Mouse (Mus musculus) lung, embryonic 16.5 days (tissue): ENCODE results near the gene Snrpb2. TPM values are rescaled to one million over a fixed set of nuclear protein-coding genes. Genes with fewer than 3 reads are reported as not detected.

Source experiments
- ATAC-seq: fragments of 200-750 bp; cut with Nextera tagmentation; 2 replicates; pipeline ENCODE4 v1.8.0; 2017; ENCODE audit warnings: low read depth, mild to moderate bottlenecking, moderate library complexity
- H3K27ac ChIP-seq: fragments of 300-500 bp; sonication (generic); 2 replicates; pipeline ENCODE4 v1.5.1; 2014; ENCODE audit warnings: mild to moderate bottlenecking, control low read depth, low read length
- H3K27me3 ChIP-seq: fragments of 300-500 bp; sonication (generic); 2 replicates; pipeline ENCODE4 v1.6.1; 2014; ENCODE audit warnings: low read depth, low read length, mixed read lengths; ENCODE audit not compliant: control insufficient read depth, insufficient read depth
- H3K36me3 ChIP-seq: fragments of 300-500 bp; sonication (generic); 2 replicates; pipeline ENCODE4 v1.6.1; 2014; ENCODE audit warnings: low read length; ENCODE audit not compliant: control insufficient read depth, insufficient read depth
- H3K4me1 ChIP-seq: fragments of 300-500 bp; sonication (generic); replicated peaks from 2 replicates; pipeline ENCODE4 v1.6.1; 2014; ENCODE audit warnings: low read length, mixed read lengths; ENCODE audit not compliant: control insufficient read depth, insufficient read depth
- H3K4me2 ChIP-seq: fragments of 300-500 bp; sonication (generic); 2 replicates; pipeline ENCODE4 v1.6.1; 2014; ENCODE audit warnings: low read depth, low read length, control low read depth
- H3K4me3 ChIP-seq: fragments of 300-500 bp; sonication (generic); 2 replicates; pipeline ENCODE4 v1.5.1; 2014; ENCODE audit warnings: mild to moderate bottlenecking, low read length, control low read depth
- H3K9ac ChIP-seq: fragments of 300-500 bp; sonication (generic); 2 replicates; pipeline ENCODE4 v1.6.1; 2014; ENCODE audit warnings: low read length, control low read depth
- H3K9me3 ChIP-seq: fragments of 300-500 bp; sonication (generic); 2 replicates; pipeline ENCODE4 v1.6.1; 2016; ENCODE audit warnings: low read length; ENCODE audit not compliant: control insufficient read depth
- WGBS: fragments of 180-500 bp; shearing (Covaris S2); extraction: QIAGEN DNeasy Blood & Tissue Kit; methylation state at CpG from one replicate; pipeline ENCODE4 v1.1.7; 2014; 5-methylcytosine and 5-hydroxymethylcytosine counted together
- polyA plus RNA-seq: library from polyadenylated mRNA; unstranded; fragments of >200 nt; fragmentation: Nextera tagmentation; extraction: Ambion mirVana; gene quantifications from 2 replicates; pipeline ENCODE4 v1.2.1, GENCODE M21; 2015

Gene Snrpb2
- 68.6 and 73.2 TPM in 2 replicates for polyA plus RNA-seq

- H3K27ac ChIP-seq, result no peak within 1 kb of the TSS; the same call in 1 of the 2 replicates
- H3K36me3 ChIP-seq, result no peaks in the 10 kb centered on the region
- under 1% methylated on average over 55 of the region's 55 CpGs for WGBS
- H3K27me3 ChIP-seq, result no peaks in the 10 kb centered on the region
- H3K9ac ChIP-seq, result peak within 1 kb of the TSS; percentile 83
- no peaks in the 10 kb centered on the region for H3K9me3 ChIP-seq
- H3K4me3 ChIP-seq, result peak within 1 kb of the TSS; percentile 76
- peak; percentile 97 for ATAC-seq
- peak within 1 kb of the TSS; percentile 70 for H3K4me2 ChIP-seq
- peaks cover 6% of the 10 kb centered on the region for H3K4me1 ChIP-seq
These were observed at the start of gene Snrpb2 for GRCm38 (mm10) chr2:143062812-143063792. Gene Snrpb2 (plus strand): TSS chr2:143063039.

- H3K9me3 ChIP-seq, result no peaks in the 10 kb centered on the region
- no peak overlapping the region for H3K9ac ChIP-seq
- 80% methylated on average over 5 of the region's 5 CpGs for WGBS
- H3K4me2 ChIP-seq, result no peak overlapping the region
- no peak overlapping the region for H3K4me3 ChIP-seq
- H3K27ac ChIP-seq, result no peak overlapping the region
- ATAC-seq, result no peak
- no peaks in the 10 kb centered on the region for H3K4me1 ChIP-seq
- H3K36me3 ChIP-seq, result no peaks in the 10 kb centered on the region
- H3K27me3 ChIP-seq, result no peaks in the 10 kb centered on the region
These were observed 49.8 kb upstream of the Snrpb2 start for GRCm38 (mm10) chr2:143013057-143013456.

GRCm38 (mm10) chr2:143018084-143018483 is 44.8 kb upstream of the Snrpb2 start:
- Histone ChIP-seq H3K9ac (no peak overlapping the region), H3K27me3 (no peaks in the 10 kb centered on the region), H3K9me3 (no peaks in the 10 kb centered on the region), H3K4me2 (no peak overlapping the region), H3K27ac (no peak overlapping the region), H3K4me3 (no peak overlapping the region), H3K4me1 (no peaks in the 10 kb centered on the region), H3K36me3 (no peaks in the 10 kb centered on the region)
- 91% methylated on average over 8 of the region's 8 CpGs for WGBS
- no peak for ATAC-seq

- Histone ChIP-seq H3K27ac (no peak overlapping the region), H3K4me1 (no peaks in the 10 kb centered on the region), H3K4me3 (no peak overlapping the region), H3K9me3 (no peaks in the 10 kb centered on the region), H3K4me2 (no peak overlapping the region), H3K36me3 (no peaks in the 10 kb centered on the region), H3K27me3 (no peaks in the 10 kb centered on the region), H3K9ac (no peak overlapping the region)
- ATAC-seq, result no peak
- 36% methylated on average over 5 of the region's 5 CpGs for WGBS
These were observed 44.2 kb upstream of the Snrpb2 start for GRCm38 (mm10) chr2:143018591-143019130.

GRCm38 (mm10) chr2:143019727-143020126 is 43.1 kb upstream of the Snrpb2 start:
- H3K4me3 ChIP-seq, result no peak overlapping the region
- WGBS, result 26% methylated on average over 2 of the region's 2 CpGs
- peak; percentile 47; the same call in 1 of the 2 replicates for ATAC-seq
- no peaks in the 10 kb centered on the region for H3K4me1 ChIP-seq
- no peaks in the 10 kb centered on the region for H3K9me3 ChIP-seq
- H3K27me3 ChIP-seq, result no peaks in the 10 kb centered on the region
- no peak overlapping the region for H3K9ac ChIP-seq
- no peaks in the 10 kb centered on the region for H3K36me3 ChIP-seq
- H3K4me2 ChIP-seq, result no peak overlapping the region
- H3K27ac ChIP-seq, result no peak overlapping the region

- no peak for ATAC-seq
- no peak overlapping the region for H3K4me3 ChIP-seq
- 92% methylated on average over 2 of the region's 2 CpGs for WGBS
These were observed 39.5 kb upstream of the Snrpb2 start for GRCm38 (mm10) chr2:143023331-143023730.

GRCm38 (mm10) chr2:143024226-143024625 is 38.6 kb upstream of the Snrpb2 start:
- WGBS, result 66% methylated on average over 4 of the region's 4 CpGs
- no peak for ATAC-seq
- Histone ChIP-seq H3K27me3 (no peaks in the 10 kb centered on the region), H3K9me3 (no peaks in the 10 kb centered on the region), H3K27ac (no peak overlapping the region), H3K4me1 (no peaks in the 10 kb centered on the region), H3K36me3 (no peaks in the 10 kb centered on the region), H3K9ac (no peak overlapping the region), H3K4me3 (no peak overlapping the region), H3K4me2 (no peak overlapping the region)

More at GRCm38 (mm10) chr2:143023331-143023730, 39.5 kb upstream of the Snrpb2 start:
- H3K27me3 ChIP-seq, result no peaks in the 10 kb centered on the region
- H3K9me3 ChIP-seq, result no peaks in the 10 kb centered on the region
- no peaks in the 10 kb centered on the region for H3K4me1 ChIP-seq
- H3K4me2 ChIP-seq, result no peak overlapping the region
- H3K36me3 ChIP-seq, result no peaks in the 10 kb centered on the region
- no peak overlapping the region for H3K9ac ChIP-seq
- H3K27ac ChIP-seq, result no peak overlapping the region

- Histone ChIP-seq H3K27me3 (no peaks in the 10 kb centered on the region), H3K9me3 (no peaks in the 10 kb centered on the region), H3K9ac (no peak overlapping the region), H3K27ac (no peak overlapping the region), H3K4me1 (peaks cover 6% of the 10 kb centered on the region; the same call in 1 of the 2 replicates), H3K4me2 (no peak overlapping the region), H3K4me3 (no peak overlapping the region), H3K36me3 (no peaks in the 10 kb centered on the region)
- WGBS, result 94% methylated on average over 1 of the region's 1 CpGs
- no peak for ATAC-seq
These were observed 31.6 kb upstream of the Snrpb2 start for GRCm38 (mm10) chr2:143031283-143031682.
